Mouse (Mus musculus) Muller cell, postnatal 12 days (primary cell): ENCODE measurements around the gene Magi2.
"Not testable (repeated sequence)": the region's sequence is repeated elsewhere in the genome, so short reads cannot be mapped to it uniquely, and the experiment has no call there.

Experiments
- DNase-seq: peaks from one replicate; pipeline ENCODE4 v3.0.0-alpha.2; 2015; ENCODE audit errors: inconsistent ontology term

The Magi2 gene

GRCm38 (mm10) chr5:19226866-19227243 lies at the start of gene Magi2:
TSS of gene Magi2 (plus strand) at chr5:19227036.
- no peak for DNase-seq

GRCm38 (mm10) chr5:19178594-19178993 lies 48.2 kb upstream of the Magi2 start:
- no peak for DNase-seq

- no peak for DNase-seq
Measured at GRCm38 (mm10) chr5:19186175-19186574, 40.7 kb upstream of the Magi2 start.

DNA sequence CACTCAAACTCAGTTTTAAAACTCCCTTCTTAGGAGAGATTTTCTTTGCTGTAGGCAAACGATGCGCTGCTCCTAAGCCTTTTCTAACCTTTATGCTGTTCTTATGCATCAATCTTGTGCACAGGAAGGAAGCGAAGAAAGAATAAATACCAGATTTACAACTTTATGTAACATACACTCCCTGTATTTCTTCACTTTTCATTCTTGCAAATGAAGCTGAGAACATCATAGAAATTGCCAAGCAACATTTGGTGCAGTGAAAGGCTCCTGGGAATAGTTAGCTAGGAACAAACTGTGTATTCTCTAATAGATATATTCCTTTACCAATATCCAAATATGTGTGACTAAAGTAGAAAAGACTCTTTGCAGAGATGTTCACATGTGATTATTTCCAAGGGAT lies 15.2 kb upstream of the Magi2 start:
- DNase-seq = no peak

- DNase-seq = peak; percentile 95
Measured at GRCm38 (mm10) chr5:19226144-19226865, 531 bp upstream of the Magi2 start.

GRCm38 (mm10) chr5:19227281-19227680 lies 445 bp downstream of the Magi2 start:
- no peak for DNase-seq

- peak; percentile 74 for DNase-seq
Measured at GRCm38 (mm10) chr5:19227791-19228331, 1.0 kb downstream of the Magi2 start.

DNA sequence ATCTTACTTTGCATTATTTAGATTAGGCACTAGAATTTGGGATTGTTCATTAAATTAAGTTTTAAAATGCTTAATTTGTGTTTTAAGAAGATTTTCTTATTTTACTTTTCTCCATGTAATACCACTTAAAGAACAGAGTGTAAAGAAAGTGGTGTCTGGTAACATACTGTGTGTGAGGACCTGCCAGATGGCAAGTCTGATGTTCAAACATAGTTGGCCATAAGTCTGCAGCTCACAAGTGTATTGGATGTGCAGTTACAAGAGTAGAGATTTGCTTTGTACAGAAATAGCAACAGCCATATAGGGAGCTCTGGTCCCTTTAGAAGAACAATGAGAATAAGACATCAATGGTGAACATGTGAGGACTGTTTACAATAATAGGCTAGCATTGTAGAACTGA lies 15.0 kb downstream of the Magi2 start:
- no peak for DNase-seq

DNA sequence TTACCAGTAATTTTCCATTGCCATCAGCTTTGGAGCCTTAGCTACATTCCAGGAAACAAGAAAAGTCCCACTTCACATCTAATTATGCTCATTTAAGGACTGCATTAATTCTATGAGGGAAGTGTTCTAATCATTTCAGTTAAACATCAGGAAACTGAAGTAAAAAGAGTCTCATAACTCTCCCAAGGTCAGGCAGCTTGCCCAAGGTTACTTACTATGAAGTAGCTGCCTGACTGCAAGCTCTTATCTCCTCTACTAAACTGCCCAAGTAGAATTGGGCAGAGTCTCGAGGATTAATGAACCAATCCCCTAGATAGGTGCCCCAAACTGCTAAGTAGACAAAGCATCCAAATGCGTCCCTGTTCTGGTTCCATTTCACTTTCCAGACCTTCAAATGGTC lies 19.6 kb downstream of the Magi2 start:
- DNase-seq = no peak

DNA sequence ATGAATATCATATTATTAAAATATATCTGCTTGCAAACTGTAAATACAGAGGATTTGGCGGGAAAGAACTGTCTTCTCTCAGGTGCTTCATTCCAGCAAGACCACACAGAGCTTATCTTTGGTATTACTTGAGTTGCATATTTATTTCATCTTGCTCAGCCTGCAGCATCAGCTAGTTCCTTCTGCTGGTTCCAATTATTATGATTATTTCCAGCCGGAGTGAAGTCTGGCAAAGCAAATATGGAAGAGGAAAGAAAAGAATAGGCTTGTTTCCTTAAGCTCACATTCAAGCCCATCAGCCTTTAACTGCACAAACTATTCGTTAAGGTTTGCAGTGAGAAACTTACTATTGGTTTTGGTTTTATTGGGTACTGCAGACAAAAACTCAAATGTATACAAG lies 20.4 kb downstream of the Magi2 start:
- no peak for DNase-seq

DNA sequence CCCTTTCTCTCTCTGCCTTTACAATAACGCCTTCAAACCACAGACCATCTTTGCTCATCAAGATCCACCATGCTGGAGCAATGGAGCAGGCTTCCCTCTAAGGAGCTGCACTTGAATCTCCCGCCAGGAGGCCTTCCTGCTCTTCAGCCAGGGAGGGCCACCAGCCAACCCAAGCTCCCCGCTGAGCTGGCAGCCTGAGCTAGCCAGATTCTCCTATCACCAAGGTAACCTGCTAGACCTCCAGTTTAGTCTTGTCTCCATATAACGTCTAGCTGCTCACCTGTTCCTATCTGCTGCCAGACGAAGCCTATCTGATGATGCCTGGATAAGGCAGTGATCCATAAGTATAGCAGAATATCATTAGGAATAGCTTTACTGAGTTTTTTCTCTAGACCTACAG lies 36.0 kb downstream of the Magi2 start:
- no peak for DNase-seq

DNA sequence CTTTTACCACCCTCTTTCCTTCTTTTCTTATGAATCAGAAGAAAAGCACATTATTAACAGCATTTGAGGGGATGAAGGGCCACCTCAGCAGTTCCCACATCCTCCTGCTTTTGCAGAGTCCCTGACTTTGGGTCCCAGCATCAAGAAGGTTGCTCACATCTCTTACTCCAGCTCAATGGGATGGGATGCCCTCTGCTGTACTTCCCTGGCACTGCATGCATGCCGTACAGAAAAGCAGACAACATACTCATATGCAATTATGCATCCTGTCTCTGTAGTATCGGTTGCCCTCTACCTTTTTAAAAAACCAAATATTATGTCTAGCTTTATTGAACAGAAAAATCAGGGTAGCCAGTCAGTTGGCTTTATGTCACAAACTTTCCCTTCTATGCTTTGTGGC lies 37.8 kb downstream of the Magi2 start:
- DNase-seq = no peak

DNA sequence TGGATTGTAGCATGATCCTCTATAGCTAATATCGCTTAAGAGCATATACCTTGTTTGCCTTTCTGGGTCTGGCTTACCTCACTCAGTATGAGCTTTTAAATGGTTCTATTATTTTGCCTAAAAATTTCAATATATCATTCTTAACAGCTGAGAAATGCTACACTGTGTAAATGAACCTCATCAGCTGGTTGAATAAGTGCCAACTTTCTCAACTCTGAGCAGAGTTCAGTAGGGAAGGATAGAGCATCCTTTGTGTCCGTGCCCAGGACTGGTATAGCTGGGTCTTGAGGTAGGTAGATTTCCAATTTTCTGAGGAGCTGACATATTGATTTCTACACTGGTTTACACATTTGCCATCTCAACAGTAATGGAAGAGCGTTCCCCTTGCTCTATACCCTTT lies 65.7 kb downstream of the Magi2 start:
- no peak for DNase-seq

DNA sequence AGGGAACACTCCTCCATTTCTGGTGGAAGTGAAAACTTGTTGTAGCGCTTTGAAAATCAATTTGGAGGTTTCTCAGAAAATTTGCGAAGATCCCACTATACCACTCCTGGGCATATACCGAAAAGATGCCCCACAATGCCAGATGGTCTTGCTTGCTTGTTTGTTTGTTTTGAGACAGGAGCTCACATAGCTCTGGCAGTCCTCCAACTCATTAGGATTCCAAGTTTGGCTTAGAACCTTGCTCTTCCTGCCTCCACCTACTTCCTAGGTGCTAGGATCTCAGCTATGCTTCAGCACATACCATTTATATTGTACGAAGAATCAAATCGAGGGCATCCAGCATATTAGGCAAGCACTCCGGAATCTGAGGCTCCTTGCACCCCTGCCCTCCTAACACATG lies 79.8 kb downstream of the Magi2 start:
- DNase-seq = no peak

GRCm38 (mm10) chr5:19309870-19310269 lies 83.0 kb downstream of the Magi2 start:
- DNase-seq = no peak

DNA sequence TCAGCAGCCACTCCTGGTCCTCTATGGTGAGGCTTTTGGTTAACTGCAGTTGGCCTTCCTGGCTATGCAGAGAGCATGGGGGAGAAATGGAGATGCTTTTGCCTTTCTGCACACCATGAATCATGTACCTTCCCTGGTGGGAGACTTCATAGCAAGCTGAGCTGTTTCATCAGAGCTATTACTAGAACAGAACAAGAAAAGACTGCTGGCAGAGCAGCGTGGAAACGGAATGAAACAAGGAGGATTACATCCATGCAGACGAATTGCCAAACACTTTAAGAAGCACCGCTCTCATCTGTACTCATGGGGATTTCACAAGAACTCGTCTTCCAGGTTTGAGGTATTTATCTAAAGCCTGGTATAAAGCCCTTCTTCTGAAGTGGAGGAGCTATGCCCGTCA lies 95.7 kb downstream of the Magi2 start:
- no peak for DNase-seq

GRCm38 (mm10) chr5:19337561-19337960 lies 110.7 kb downstream of the Magi2 start:
- peak; percentile 70 for DNase-seq

DNA sequence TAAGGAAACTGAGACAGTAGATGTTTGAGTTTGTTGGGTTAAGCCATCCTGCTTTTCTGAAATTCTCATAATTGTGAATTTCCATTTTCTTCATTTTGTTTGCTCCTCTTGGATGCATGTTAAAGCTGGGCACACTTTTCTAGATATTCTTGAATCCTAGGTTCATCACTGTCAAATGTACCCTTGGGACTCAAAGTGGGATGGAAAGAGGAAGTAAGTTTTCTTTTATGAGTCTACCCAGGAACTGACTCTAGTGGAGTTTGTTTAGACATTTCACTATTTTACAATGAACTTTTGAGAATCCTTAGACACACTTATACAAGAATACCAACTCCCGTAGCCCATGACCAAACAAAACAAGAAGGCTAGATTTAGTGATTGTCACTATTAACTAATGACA lies 141.3 kb downstream of the Magi2 start:
- DNase-seq = no peak

DNA sequence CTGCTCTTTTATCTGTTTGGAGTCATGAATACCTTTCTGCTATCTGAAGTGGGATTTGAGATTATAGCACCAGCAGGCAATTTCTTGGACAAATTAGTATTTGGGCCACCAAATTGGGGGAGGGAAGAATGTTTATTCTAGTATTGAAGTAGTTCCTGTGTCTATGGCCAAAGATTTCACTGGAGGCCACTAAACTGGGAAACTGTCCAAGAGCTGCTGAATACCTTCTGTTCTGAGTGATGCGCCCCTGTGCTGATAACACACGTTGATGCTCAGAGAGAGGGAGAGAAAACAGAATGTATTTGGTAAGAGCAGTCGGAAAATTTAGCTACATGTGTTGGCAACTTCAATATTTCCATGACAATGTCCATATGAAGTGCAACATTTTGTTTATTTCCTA lies 169.0 kb downstream of the Magi2 start:
- peak; percentile 15 for DNase-seq

- no peak for DNase-seq
Measured at GRCm38 (mm10) chr5:19400299-19400698, 173.5 kb downstream of the Magi2 start.

DNA sequence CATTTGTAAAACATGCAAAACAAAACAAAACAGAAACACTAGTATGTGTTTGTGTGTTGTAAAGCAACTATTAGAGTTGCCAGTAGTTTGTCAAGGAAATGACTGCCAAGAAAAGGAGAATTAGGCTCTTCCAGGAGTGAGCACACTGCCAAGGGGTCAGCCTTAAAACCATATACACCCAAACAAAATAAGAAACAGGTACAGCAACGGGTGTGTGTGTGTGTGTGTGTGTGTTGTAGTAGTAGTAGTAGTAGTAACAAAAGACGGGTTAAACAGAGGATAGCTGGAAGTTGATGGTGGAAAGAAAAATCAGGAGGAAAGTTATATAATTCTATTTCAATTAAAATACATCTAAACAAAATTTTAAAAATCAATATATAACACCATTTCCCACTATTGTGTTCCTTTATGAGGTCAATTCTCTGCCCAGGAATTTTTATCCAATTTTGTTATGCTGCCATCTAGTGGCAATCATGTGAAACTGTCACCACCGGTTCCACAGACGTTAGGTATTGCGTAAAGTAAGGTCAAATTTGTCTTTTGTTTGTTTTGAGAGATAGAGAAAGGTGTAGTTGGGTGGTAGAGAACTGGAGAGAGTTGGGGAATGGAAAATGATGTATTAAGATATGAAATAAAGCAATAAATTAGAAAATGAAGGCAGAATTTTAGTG lies 174.0 kb downstream of the Magi2 start:
- DNase-seq = peak; percentile 12

DNA sequence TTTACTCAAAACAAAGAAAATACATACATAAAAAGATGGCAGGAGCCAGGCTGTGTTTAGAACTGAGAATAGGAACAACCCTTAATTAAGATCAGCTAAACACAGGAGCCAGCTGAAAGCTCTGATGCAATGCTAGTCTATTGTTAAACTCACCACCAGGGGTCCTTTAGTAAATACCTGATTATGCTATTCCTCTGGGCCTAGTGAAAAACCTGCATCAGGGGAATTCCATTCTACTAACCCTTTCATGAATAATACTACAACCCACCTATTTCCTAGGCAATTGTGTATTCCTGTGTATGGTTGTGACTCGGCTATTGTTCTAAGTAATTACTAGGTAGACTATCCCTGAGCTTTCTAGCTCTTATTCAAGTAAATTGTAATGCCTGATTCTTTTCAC lies 177.4 kb downstream of the Magi2 start:
- not testable (repeated sequence) for DNase-seq

GRCm38 (mm10) chr5:19414556-19414955 lies 187.7 kb downstream of the Magi2 start:
- no peak for DNase-seq
